Mouse (Mus musculus): Measurements from ENCODE around the gene Elovl5.

Elovl5 gene

GRCm38 (mm10) chr9:77917074-77917621 is at the start of gene Elovl5:
Gene Elovl5 (plus strand): TSS chr9:77917364.
- peak; percentile 99 for DNase-seq (ENCODE audit: low read depth)

- no peak for DNase-seq (ENCODE audit: low read depth)
Measured at GRCm38 (mm10) chr9:77891501-77891900, 25.7 kb upstream of the Elovl5 start.

GRCm38 (mm10) chr9:77898551-77898950 is 18.6 kb upstream of the Elovl5 start:
- no peak for DNase-seq (ENCODE audit: low read depth)

DNA sequence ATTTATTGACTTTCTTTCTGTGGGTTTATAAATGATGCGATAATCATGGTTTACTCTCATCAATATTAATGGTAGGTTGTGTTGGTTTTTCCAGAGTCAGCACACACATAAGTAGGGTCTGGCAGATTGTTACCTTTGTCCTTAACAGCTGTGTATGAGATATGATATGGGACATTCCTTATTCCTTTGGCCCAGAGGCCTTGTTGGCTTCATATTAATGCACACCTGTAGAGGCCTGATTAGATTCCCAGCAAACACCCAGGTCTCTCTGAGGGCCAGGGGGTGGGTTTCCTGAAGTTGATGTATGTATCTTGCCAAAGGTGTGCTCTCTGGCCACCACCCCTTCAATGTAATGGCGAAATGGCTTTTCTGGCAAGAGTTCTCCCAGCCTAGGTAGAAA is 13.0 kb upstream of the Elovl5 start:
- DNase-seq (ENCODE audit: low read depth): no peak

DNA sequence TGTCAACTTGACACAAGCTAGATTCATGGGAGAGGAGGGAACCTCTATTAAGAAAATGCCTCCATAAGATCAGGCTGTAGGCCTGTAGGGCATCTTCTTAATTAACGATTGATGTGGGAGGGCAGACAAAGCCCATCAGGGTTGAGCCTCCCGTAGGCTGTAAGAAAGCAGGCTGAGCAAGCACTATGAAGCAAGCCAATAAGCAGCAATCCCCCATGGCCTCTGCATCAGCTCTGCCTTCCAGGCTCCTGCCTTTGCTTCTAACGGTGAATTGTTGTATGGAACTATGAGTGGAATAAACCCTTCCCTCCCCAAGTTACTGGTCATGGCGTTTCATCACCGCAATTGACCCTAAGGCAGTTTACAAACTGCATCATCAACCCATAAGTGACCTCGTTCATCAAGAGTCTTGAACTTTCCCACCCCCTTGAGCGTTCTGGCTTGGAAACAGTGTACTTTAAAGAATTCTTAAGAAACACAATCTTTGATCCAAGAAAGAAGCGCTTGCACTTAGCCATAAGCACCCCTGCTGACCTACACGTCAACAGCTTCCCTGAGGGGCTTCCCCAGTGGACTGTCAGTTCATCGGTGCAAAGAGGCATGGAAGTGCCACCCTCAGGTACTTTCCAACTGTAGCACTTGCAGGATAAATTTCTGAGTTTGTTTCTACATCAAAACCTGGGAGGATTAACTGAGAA is 7.4 kb upstream of the Elovl5 start:
- DNase-seq (ENCODE audit: low read depth): no peak

- peak; percentile 94 for DNase-seq (ENCODE audit: low read depth)
Measured at GRCm38 (mm10) chr9:77910270-77911240, 6.6 kb upstream of the Elovl5 start.

DNA sequence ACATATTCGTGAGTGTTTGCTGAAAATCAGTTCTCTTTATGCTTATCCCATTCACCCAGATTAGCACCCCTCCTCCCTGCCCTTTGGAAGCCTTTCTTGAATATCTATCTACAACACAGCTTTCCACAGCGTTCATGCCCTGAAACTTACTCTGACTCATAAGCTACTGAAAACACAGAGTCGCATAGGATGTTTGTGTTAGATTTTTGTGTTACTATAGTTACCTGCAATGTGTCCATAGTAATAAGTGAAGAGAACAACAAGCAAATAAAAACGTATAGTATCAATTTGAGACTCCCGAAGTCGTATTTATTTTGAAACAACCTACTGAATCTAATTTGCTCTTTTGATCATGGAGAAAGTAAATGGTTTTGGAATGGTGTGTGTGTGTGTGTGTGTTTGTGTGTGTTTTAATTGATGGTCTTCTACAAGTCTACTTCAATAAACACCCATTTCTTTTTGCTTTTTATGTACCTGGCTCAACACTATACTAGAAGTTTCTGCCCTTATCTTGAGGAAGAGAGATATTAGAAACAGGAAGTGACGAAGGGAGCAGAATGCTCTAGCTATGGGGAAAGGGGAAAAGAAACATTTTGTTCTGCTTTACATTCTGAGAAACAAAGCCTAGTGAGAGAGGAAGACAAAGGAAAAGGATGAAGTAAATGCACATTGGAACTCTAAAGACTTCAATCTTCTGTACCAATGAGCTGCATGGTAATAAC is 5.5 kb upstream of the Elovl5 start:
- peak; percentile 86 for DNase-seq (ENCODE audit: low read depth)

GRCm38 (mm10) chr9:77912246-77912645 is 4.9 kb upstream of the Elovl5 start:
- no peak for DNase-seq (ENCODE audit: low read depth)

DNA sequence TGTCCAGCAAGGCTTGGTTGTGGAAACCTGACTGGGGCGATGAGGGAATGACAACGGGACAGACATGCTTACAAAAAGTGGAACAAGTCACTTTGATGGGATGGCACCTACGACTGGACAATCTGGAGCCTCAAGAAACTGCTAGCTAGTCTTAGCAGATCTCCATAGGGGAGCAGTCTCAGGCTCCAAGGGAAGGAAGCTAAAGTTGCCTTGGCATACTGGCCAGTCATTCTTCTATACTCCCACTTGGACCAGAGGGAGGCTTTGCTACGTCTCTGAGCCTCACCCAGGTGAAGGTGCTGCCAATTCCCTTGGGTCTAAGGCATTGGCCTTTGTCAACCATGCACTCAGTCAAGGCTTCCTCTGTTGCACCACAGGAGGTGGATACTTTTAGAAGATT is 2.5 kb upstream of the Elovl5 start:
- DNase-seq (ENCODE audit: low read depth): no peak

- DNase-seq (ENCODE audit: low read depth): no peak
Measured at GRCm38 (mm10) chr9:77915791-77916190, 1.4 kb upstream of the Elovl5 start.

DNA sequence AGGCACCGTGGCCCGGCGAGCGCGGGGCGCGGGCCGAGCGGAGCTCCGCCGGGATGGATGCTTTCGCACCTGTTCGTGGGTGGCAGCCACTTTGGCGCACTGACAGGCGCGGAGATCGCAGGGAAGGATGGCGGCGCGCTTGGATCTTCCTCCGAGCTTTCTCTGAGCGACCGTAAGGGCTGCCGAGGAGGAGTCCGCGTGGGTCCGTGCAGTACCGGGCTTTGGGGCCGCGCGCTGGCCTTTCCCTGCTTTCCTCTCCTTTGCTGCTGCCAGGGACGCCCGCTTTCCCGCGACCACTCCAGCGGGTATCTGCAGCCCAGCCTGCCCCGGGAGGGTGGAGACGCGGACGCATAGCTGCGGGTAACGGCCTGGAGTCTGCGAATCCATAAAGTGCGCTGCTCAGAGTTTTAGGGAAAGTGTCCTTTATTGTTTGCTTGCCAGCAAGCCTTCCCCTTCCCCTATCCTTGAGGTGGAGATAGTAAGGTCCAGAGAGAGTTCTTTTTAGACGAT is 513 bp downstream of the Elovl5 start:
- no peak for DNase-seq (ENCODE audit: low read depth)

DNA sequence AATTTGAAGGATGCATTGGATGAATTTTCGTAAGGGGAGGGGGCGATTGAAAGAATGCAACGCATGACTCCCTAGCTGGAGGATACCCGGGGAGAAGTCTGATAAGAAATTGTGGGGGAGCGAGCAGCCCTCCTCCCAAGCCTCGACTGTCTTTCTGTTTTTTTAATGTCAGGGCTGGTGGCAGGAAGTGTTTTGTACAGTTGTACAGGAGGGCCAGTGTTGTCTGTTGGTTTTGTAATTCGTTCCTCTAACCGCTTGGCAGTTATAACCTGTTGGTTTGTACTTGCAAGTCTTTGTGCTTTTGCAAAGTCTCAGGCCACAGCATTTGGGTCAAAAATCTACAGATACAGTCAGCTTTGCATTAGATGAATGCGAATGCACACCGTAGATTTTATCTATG is 1.0 kb downstream of the Elovl5 start:
- peak; percentile 78 for DNase-seq (ENCODE audit: low read depth)

DNA sequence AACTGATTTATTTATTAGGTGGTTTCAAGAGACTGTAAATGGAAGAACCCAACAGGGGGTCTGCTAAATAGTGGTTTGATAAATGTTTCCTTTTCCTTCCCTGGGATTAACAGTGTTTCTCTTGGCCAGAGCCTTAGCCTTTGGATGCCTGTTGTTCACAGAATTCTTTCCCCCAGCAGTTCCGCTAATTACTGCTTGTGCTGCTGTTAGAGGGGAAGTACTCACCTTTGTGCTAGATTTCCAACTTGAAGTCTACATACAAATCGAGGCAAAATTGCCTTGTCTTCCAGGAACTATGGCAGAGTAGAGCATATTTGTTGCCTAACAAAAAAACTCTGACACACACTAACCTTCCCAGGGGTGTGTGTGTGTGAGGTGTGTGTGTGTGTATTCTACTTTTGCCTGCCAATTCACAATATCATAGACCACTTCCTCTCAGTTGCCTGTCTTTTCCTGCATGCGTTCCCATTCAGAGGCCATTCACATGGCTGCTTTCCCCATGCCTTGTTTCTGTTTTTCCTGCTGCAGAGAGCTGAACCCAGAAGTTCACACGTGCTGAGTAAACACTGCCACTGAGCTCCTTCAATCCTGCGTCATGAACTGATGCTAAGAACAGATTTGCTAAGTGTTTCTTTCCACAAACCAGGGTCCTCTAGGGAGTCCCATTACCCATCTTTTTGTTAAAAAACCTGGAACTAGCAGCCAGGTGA is 2.0 kb downstream of the Elovl5 start:
- peak; percentile 42 for DNase-seq (ENCODE audit: low read depth)

DNA sequence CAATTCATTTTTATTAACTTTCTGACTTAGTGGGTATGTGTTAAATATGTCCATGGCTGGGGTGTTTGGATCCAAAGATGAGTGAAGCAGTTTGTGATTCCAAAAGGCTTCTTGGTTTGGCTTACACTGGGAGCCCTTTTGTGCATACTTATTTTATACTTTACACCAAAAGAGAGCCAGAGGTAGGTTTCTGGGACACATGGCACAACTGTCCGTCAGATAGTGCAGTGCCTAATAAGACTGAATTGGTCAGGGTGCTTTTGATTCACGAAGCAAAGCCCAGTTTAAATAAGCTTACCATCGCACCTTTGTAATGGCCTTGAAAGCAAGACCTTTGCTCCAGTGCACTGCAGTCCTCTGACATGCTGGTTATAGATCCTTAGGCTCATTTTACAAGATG is 3.3 kb downstream of the Elovl5 start:
- no peak for DNase-seq (ENCODE audit: low read depth)

DNA sequence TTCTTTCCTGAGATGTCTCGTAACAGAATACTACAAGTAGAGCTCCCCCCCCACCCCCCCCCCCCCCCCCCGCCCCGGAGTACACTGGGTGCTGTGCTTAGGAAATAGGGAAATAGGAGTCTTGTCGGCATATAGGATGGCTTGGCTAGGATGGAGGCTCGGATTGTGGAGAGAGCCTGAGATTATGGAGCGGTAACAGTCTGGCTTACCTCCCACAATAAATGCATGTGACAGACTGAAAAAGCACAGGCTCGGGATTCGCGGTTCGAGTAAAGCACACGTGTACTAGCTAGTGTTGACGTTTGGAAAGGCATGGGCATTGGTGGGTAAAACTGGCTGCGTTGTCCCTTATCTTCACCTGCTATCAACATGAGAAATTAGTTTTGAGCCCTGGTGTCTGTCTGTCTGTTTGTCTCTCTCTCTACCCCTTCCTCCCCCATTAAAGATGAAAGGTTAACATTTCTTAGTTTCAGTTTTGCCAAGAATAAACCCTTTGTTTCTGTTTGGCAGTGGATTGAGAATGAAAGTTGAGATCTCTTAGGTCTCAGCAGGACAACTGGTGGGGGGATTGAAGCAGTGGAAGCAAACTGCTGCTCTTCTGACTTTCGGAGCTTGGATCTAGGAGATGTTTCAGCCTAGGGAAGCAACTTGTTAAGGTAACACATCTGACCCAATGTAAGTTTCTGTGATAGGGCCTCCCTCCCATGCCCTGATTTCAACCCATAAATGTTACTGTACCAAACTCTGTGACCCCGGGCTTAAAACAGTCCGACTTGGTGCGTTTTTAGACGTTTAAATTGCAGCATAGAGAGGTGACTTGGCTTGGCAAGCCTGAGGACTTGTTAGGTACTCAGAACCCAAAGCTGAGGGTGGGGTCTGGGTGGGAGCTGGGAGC is 4.4 kb downstream of the Elovl5 start:
- DNase-seq (ENCODE audit: low read depth): peak; percentile 78

GRCm38 (mm10) chr9:77923774-77924173 is 6.6 kb downstream of the Elovl5 start:
- no peak for DNase-seq (ENCODE audit: low read depth)

DNA sequence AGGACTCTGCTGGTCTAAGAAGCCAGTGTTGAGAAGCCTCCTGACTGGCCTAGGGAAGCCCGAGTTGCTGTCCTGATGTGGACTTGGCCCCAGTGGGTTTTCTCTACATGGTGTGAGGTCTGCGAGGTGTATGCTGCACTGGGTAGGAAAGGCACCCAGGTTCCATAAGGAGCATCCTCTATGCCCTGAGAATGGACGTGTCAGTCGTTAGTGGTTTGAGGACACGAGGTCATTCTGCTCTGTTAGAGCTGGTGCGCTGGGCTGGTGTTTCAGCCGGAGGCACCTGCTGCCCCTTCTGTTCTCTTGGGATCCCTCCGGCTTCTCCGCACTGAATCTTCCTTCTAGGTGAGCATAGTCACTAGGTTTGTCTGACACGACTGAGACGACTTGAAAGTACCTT is 7.0 kb downstream of the Elovl5 start:
- DNase-seq (ENCODE audit: low read depth): no peak

DNA sequence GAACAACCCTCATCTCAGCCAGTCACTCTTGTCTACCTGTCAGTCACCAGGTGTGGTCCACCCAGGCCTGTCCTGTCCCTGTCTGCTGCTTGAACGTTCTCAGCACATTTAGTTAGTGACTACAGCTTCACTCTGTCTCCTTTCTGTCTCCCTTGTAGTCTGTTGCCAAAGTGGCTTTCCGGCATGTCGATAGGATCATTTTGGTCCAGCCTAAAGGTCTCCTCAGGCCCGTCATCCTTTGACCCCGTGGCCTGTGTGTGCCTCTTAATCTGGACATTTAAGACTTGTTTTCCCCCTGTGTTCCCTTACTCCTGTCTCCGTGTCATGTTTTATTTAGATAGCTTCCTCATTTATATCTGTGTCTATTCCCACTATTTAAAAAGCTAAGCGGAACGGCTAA is 9.0 kb downstream of the Elovl5 start:
- DNase-seq (ENCODE audit: low read depth): no peak

GRCm38 (mm10) chr9:77926911-77927310 is 9.7 kb downstream of the Elovl5 start:
- DNase-seq (ENCODE audit: low read depth): no peak

- no peak for DNase-seq (ENCODE audit: low read depth)
Measured at GRCm38 (mm10) chr9:77927431-77927830, 10.3 kb downstream of the Elovl5 start.

Data from induced T-regulatory cell, adult 2 months (primary cell).